Comparison of ENCODE assay signal across 8 mouse cellular contexts in genomic region chr17:34632261-34632691, GRCm38 (mm10). TPM values are rescaled to one million over a fixed set of nuclear protein-coding genes. Genes with fewer than 3 reads are reported as not detected.
DNase-seq lines count a peak whose midpoint lies in the region; ATAC-seq lines count a peak whose summit lies in the region.

No protein-coding gene starts in this region.

- intact Hi-C loops in left cerebral cortex, postnatal 14 days (cut with DNase I) = no loop called here

- H3K4me2 ChIP-seq in intestine, embryonic 14.5 days (ENCODE audit: low read length) = peak overlapping the region; percentile 74

- peak overlapping the region; percentile 35 for H3K4me3 ChIP-seq in intestine, embryonic 14.5 days (ENCODE audit: low read depth, low read length)
- H3K4me3 ChIP-seq in megakaryocyte, embryonic 14.5 days (replicated peaks) = peak overlapping the region; percentile 90

- peaks cover 39% of the 10 kb centered on the region for H3K4me1 ChIP-seq in intestine, embryonic 14.5 days (replicated peaks; ENCODE audit: control insufficient read depth, insufficient read depth, low read length)
- H3K4me1 ChIP-seq in megakaryocyte, embryonic 14.5 days = peaks cover 74% of the 10 kb centered on the region

- 1% methylated on average over 26 of the region's 26 CpGs for WGBS in intestine, embryonic 14.5 days

- DNase-seq in adrenal gland, adult 18-20 months (ENCODE audit: low spot score in 2 of 2) = peak; percentile 71 to 75
- DNase-seq in embryo, embryonic 11 days = peak; percentile 63
- DNase-seq in gastrocnemius, postnatal 25 days = peak; percentile 80
- DNase-seq in intestine, embryonic 14.5 days (ENCODE audit: low spot score) = peak; percentile 84
- peak; percentile 83 to 87 for DNase-seq in left cerebral cortex, postnatal 14 days (ENCODE audit: low spot score in 2 of 2)
- peak; percentile 76 for DNase-seq in right cerebral cortex, postnatal 14 days
- peak; percentile 79 to 87 for DNase-seq in urinary bladder, postnatal 36 days (ENCODE audit: low spot score in 2 of 2)

- H3K9me3 ChIP-seq in intestine, embryonic 14.5 days (ENCODE audit: control insufficient read depth, low read length) = no peaks in the 10 kb centered on the region
- no peaks in the 10 kb centered on the region for H3K9me3 ChIP-seq in megakaryocyte, embryonic 14.5 days

- ATAC-seq in intestine, embryonic 14.5 days (replicated peaks; ENCODE audit: low FRiP score, low TSS enrichment, low read depth) = 0 out of 2 replicates have a peak, but pooled peaks have one; percentile 24

- peaks cover 36% of the 10 kb centered on the region for H3K27me3 ChIP-seq in intestine, embryonic 14.5 days (replicated peaks; ENCODE audit: control insufficient read depth, insufficient read depth, low read length)
- peaks cover 69% of the 10 kb centered on the region for H3K27me3 ChIP-seq in megakaryocyte, embryonic 14.5 days (replicated peaks)

- H3K27ac ChIP-seq in intestine, embryonic 14.5 days (ENCODE audit: low read depth) = no peak overlapping the region

- no peaks in the 10 kb centered on the region for H3K36me3 ChIP-seq in intestine, embryonic 14.5 days (ENCODE audit: control insufficient read depth, insufficient read depth, low read length)
- no peaks in the 10 kb centered on the region for H3K36me3 ChIP-seq in megakaryocyte, embryonic 14.5 days (replicated peaks; ENCODE audit: low read length)

- 0 out of 2 replicates have a peak overlapping the region, but pooled peaks have one; percentile 13 for H3K9ac ChIP-seq in intestine, embryonic 14.5 days (ENCODE audit: low read length)

RNA-seq across cellular contexts. Expression of gene Prrt1, which starts 2.9 kb away (rescaled TPM):
- 10 to 100 TPM; 10.4 to 17.9 TPM for total RNA-seq in adrenal gland, adult 18-20 months (2021)
- 1 to 10 TPM in 1 of 2 experiments, under 1 TPM in 1; 0.35 to 1.5 TPM for total RNA-seq in gastrocnemius, postnatal 25 days (2021)
- 0.46 and 0.53 TPM in 2 replicates for polyA plus RNA-seq in intestine, embryonic 14.5 days (2014; fragmentation: Nextera tagmentation; extraction: Ambion mirVana)
- 100 to 1,000 TPM; 195 to 228 TPM for total RNA-seq in left cerebral cortex, postnatal 14 days (2021)
- not detected in 2 replicates for polyA plus RNA-seq in megakaryocyte, embryonic 14.5 days (2012; ENCODE audit: insufficient read depth, low replicate concordance)

RNA-seq across cellular contexts. Expression of gene Ppt2, which starts 4.0 kb away (rescaled TPM):
- total RNA-seq in adrenal gland, adult 18-20 months (2021) = 10 to 100 TPM; 56.9 to 71.5 TPM
- total RNA-seq in gastrocnemius, postnatal 25 days (2021) = 10 to 100 TPM; 37.2 to 43.0 TPM
- 34.8 and 35.1 TPM in 2 replicates for polyA plus RNA-seq in intestine, embryonic 14.5 days (2014; fragmentation: Nextera tagmentation; extraction: Ambion mirVana)
- total RNA-seq in left cerebral cortex, postnatal 14 days (2021) = 10 to 100 TPM; 39.3 to 45.7 TPM
- polyA plus RNA-seq in megakaryocyte, embryonic 14.5 days (2012; ENCODE audit: insufficient read depth, low replicate concordance) = 40.9 and 74.9 TPM in 2 replicates

RNA-seq across cellular contexts. Expression of gene Fkbpl, which starts 12.3 kb away (rescaled TPM):
- 10 to 100 TPM; 12.8 to 17.5 TPM for total RNA-seq in adrenal gland, adult 18-20 months (2021)
- total RNA-seq in gastrocnemius, postnatal 25 days (2021) = 1 to 10 TPM; 5.9 to 7.0 TPM
- polyA plus RNA-seq in intestine, embryonic 14.5 days (2014; fragmentation: Nextera tagmentation; extraction: Ambion mirVana) = 10.8 and 13.0 TPM in 2 replicates
- 10 to 100 TPM; 16.1 to 16.7 TPM for total RNA-seq in left cerebral cortex, postnatal 14 days (2021)
- polyA plus RNA-seq in megakaryocyte, embryonic 14.5 days (2012; ENCODE audit: insufficient read depth, low replicate concordance) = 6.1 and 22.5 TPM in 2 replicates

RNA-seq across cellular contexts. Expression of gene Atf6b, which starts 14.7 kb away (rescaled TPM):
- total RNA-seq in adrenal gland, adult 18-20 months (2021) = 10 to 100 TPM; 46.5 to 48.6 TPM
- 1 to 10 TPM; 7.1 to 7.2 TPM for total RNA-seq in gastrocnemius, postnatal 25 days (2021)
- 59.8 and 62.2 TPM in 2 replicates for polyA plus RNA-seq in intestine, embryonic 14.5 days (2014; fragmentation: Nextera tagmentation; extraction: Ambion mirVana)
- 10 to 100 TPM; 76.4 to 80.3 TPM for total RNA-seq in left cerebral cortex, postnatal 14 days (2021)
- 192 and 427 TPM in 2 replicates for polyA plus RNA-seq in megakaryocyte, embryonic 14.5 days (2012; ENCODE audit: insufficient read depth, low replicate concordance)

RNA-seq across cellular contexts. Expression of gene Egfl8, which starts 16.5 kb away (rescaled TPM):
- 1 to 10 TPM; 1.9 to 3.9 TPM for total RNA-seq in adrenal gland, adult 18-20 months (2021)
- total RNA-seq in gastrocnemius, postnatal 25 days (2021) = 1 to 10 TPM; 2.8 to 3.1 TPM
- 2.4 and 2.8 TPM in 2 replicates for polyA plus RNA-seq in intestine, embryonic 14.5 days (2014; fragmentation: Nextera tagmentation; extraction: Ambion mirVana)
- total RNA-seq in left cerebral cortex, postnatal 14 days (2021) = 1 to 10 TPM; 3.5 to 4.1 TPM
- polyA plus RNA-seq in megakaryocyte, embryonic 14.5 days (2012; ENCODE audit: insufficient read depth, low replicate concordance) = 1.9 TPM in 1 of 2 replicates, not detected in the other

Comparison
In these comparisons a context has a peak if more than half of its experiments do, and no peak if none do; other contexts are left out.
1. RNA of gene Prrt1, which starts 2.9 kb away (total RNA-seq): 195 to 228 TPM in left cerebral cortex, postnatal 14 days; 10.4 to 17.9 TPM in adrenal gland, adult 18-20 months and 0.35 to 1.5 TPM in gastrocnemius, postnatal 25 days; every median in the first group is over 10 times any median in the second.
2. Peak in every context shown above with its lines, with median percentiles within 50 percentile points of each other: DNase-seq.